Mouse (Mus musculus) intestine, postnatal 0 days (tissue): ENCODE results near the gene Iglon5. TPM values are rescaled to one million over a fixed set of nuclear protein-coding genes. Genes with fewer than 3 reads are reported as not detected.

Experiments used
- ATAC-seq: fragments of 200-750 bp; cut with Nextera tagmentation; 2 replicates; pipeline ENCODE4 v1.8.0; 2017; ENCODE audit warnings: mild to moderate bottlenecking, moderate TSS enrichment, moderate library complexity
- H3K27ac ChIP-seq: fragments of 300-500 bp; sonication (generic); 2 replicates; pipeline ENCODE4 v1.5.1; 2014; ENCODE audit warnings: mild to moderate bottlenecking, low read depth, low read length, moderate library complexity
- H3K27me3 ChIP-seq: fragments of 300-500 bp; sonication (generic); replicated peaks from 2 replicates; pipeline ENCODE4 v1.6.1; 2014; ENCODE audit warnings: low read length, mixed read lengths; ENCODE audit not compliant: control insufficient read depth, insufficient read depth
- H3K36me3 ChIP-seq: fragments of 300-500 bp; sonication (generic); 2 replicates; pipeline ENCODE4 v1.6.1; 2014; ENCODE audit warnings: mild to moderate bottlenecking, moderate library complexity; ENCODE audit not compliant: control insufficient read depth, insufficient read depth
- H3K4me1 ChIP-seq: fragments of 300-500 bp; sonication (generic); replicated peaks from 2 replicates; pipeline ENCODE4 v1.6.1; 2014; ENCODE audit warnings: antibody characterized with exemption, low read length, mixed read lengths; ENCODE audit not compliant: control insufficient read depth, insufficient read depth
- H3K4me2 ChIP-seq: fragments of 300-500 bp; sonication (generic); replicated peaks from 2 replicates; pipeline ENCODE4 v1.6.1; 2014; ENCODE audit warnings: low read depth, mild to moderate bottlenecking, moderate library complexity
- H3K4me3 ChIP-seq: fragments of 300-500 bp; sonication (generic); 2 replicates; pipeline ENCODE4 v1.5.1; 2014; ENCODE audit warnings: low read depth, low read length
- H3K9ac ChIP-seq: fragments of 300-500 bp; sonication (generic); 2 replicates; pipeline ENCODE4 v1.6.1; 2014; ENCODE audit warnings: mild to moderate bottlenecking, low read depth, low read length
- H3K9me3 ChIP-seq: fragments of 300-500 bp; sonication (generic); 2 replicates; pipeline ENCODE4 v1.6.1; 2016; ENCODE audit warnings: mixed run types; ENCODE audit not compliant: control insufficient read depth
- CTCF ChIP-seq: sonication (generic); IDR thresholded peaks from 2 replicates; pipeline ENCODE4 v1.5.1; 2016; ENCODE audit warnings: low read depth, mild to moderate bottlenecking, control low read depth, antibody characterized with exemption, moderate library complexity
- WGBS: fragments of 180-500 bp; shearing (Covaris S2); extraction: QIAGEN DNeasy Blood & Tissue Kit; methylation state at CpG from one replicate; pipeline ENCODE4 v1.1.7; 2014; 5-methylcytosine and 5-hydroxymethylcytosine counted together
- microRNA-seq: library from miRNA; unstranded; fragments of <30 nt; microRNA quantifications from one replicate; pipeline ENCODE4, GENCODE M21; 2016
- polyA plus RNA-seq: library from polyadenylated mRNA; unstranded; fragments of >200 nt; fragmentation: Nextera tagmentation; extraction: Ambion mirVana; gene quantifications from 2 replicates; pipeline ENCODE4 v1.2.1, GENCODE M21; 2015

Iglon5 gene
- polyA plus RNA-seq, 1 experiment from 2014 or later = 0.20 TPM

GRCm38 (mm10) chr7:43427406-43427805, 62.5 kb downstream of the Iglon5 start, which contains the start of gene Lim2:
TSS of gene Lim2 (plus strand) at chr7:43427670.
- no peaks in the 10 kb centered on the region for H3K27me3 ChIP-seq
- no peaks in the 10 kb centered on the region for H3K36me3 ChIP-seq
- no peak within 1 kb of the TSS for H3K4me2 ChIP-seq
- H3K9me3 ChIP-seq = no peaks in the 10 kb centered on the region
- TF ChIP-seq CTCF = no peak
- no peak within 1 kb of the TSS for H3K9ac ChIP-seq
- no peak for ATAC-seq
- 83% methylated on average over 8 of the region's 8 CpGs for WGBS
- no peak within 1 kb of the TSS for H3K4me3 ChIP-seq
- H3K27ac ChIP-seq = no peak within 1 kb of the TSS
- no peaks in the 10 kb centered on the region for H3K4me1 ChIP-seq

GRCm38 (mm10) chr7:43423991-43424625, 65.8 kb downstream of the Iglon5 start:
- Histone ChIP-seq H3K4me2 (no peak overlapping the region), H3K27ac (no peak overlapping the region), H3K4me3 (no peak overlapping the region), H3K27me3 (no peaks in the 10 kb centered on the region), H3K9ac (no peak overlapping the region), H3K9me3 (no peaks in the 10 kb centered on the region), H3K36me3 (no peaks in the 10 kb centered on the region), H3K4me1 (no peaks in the 10 kb centered on the region)
- ATAC-seq = no peak
- TF ChIP-seq CTCF = no peak
- 66% methylated on average over 3 of the region's 3 CpGs for WGBS

DNA sequence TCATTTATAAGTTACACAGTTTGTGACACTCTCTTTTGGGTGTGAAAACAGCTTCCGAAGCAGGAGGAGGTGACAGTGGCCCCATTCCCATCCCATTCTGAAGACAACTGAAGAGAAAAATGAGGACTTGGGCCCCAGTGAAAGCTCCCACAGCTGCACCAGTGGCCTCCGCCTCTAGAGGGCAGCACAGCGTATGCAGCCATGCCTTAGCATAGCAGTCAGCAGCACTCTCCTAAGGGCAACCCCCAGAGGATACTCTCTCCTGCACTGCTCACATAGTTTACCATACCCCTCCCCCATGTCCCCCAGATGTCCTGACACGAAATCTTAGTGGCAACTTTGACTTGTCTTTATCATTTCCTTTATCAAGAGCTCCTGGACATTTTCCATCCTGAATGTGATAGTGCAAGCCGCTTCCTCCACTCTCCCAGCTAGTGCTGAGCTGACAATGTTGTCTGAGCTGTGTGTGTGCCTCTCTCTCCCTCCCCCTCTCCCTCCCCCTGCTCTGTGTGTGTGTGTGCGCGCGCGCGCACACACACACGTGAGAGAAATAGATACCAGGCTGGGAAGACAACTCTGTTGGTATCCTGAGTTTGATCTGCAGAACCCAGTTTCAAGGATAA, 66.8 kb downstream of the Iglon5 start:
- H3K4me3 ChIP-seq = no peak overlapping the region
- 0 out of 2 replicates have a peak overlapping the region, but pooled peaks have one; percentile 24 for H3K4me2 ChIP-seq
- H3K9ac ChIP-seq = no peak overlapping the region
- H3K36me3 ChIP-seq = no peaks in the 10 kb centered on the region
- TF ChIP-seq CTCF = peak; percentile 97
- H3K4me1 ChIP-seq = no peaks in the 10 kb centered on the region
- ATAC-seq = peak; percentile 64
- H3K9me3 ChIP-seq = no peaks in the 10 kb centered on the region
- 14% methylated on average over 11 of the region's 11 CpGs for WGBS
- no peaks in the 10 kb centered on the region for H3K27me3 ChIP-seq
- H3K27ac ChIP-seq = no peak overlapping the region

Small RNA genes lying within 50 kb of the gene (microRNA-seq; reads per million reads assigned to microRNA genes)
- gene Mir7051 = 1.6 reads per million

Other genes starting within 250 kb of the Iglon5 start
- gene Zfp715, start 176.8 kb downstream of the Iglon5 start, polyA plus RNA-seq = 5.3 and 5.5 TPM in 2 replicates
- 0.25 and 0.33 TPM in 2 replicates for gene Siglecf, start 138.7 kb downstream of the Iglon5 start, polyA plus RNA-seq
- 0.07 and 0.08 TPM in 2 replicates for gene Siglecg, start 81.9 kb downstream of the Iglon5 start, polyA plus RNA-seq
- gene Lim2, start 62.4 kb downstream of the Iglon5 start, polyA plus RNA-seq = 0.52 and 0.92 TPM in 2 replicates
- gene Nkg7, start 53.0 kb downstream of the Iglon5 start, polyA plus RNA-seq = 1.6 and 2.7 TPM in 2 replicates
- not detected in 2 replicates for gene Cldnd2, start 49.3 kb downstream of the Iglon5 start, polyA plus RNA-seq
- 813 and 825 TPM in 2 replicates for gene Etfb, start 46.0 kb downstream of the Iglon5 start, polyA plus RNA-seq
- 0.23 and 0.24 TPM in 2 replicates for gene Gm45233, start 45.9 kb downstream of the Iglon5 start, polyA plus RNA-seq
- 4.5 and 5.3 TPM in 2 replicates for gene Vsig10l, start 26.9 kb downstream of the Iglon5 start, polyA plus RNA-seq
- not detected in 2 replicates for gene 4931406B18Rik, start 15.9 kb upstream of the Iglon5 start, polyA plus RNA-seq
- gene Cd33, start 54.4 kb upstream of the Iglon5 start, polyA plus RNA-seq = 1.5 and 2.7 TPM in 2 replicates
- 0.68 and 0.75 TPM in 2 replicates for gene Zfp658, start 72.2 kb upstream of the Iglon5 start, polyA plus RNA-seq
- gene Zfp719, start 89.5 kb upstream of the Iglon5 start, polyA plus RNA-seq = 3.5 and 3.6 TPM in 2 replicates
- gene Zfp819, start 117.1 kb upstream of the Iglon5 start, polyA plus RNA-seq = not detected in 2 replicates
- 59.7 and 68.3 TPM in 2 replicates for gene Ceacam18, start 144.6 kb upstream of the Iglon5 start, polyA plus RNA-seq
- gene Siglece, start 170.1 kb upstream of the Iglon5 start, polyA plus RNA-seq = 0.50 and 0.64 TPM in 2 replicates
- gene Ctu1, start 181.9 kb upstream of the Iglon5 start, polyA plus RNA-seq = 5.2 and 5.8 TPM in 2 replicates
- 0.09 and 0.12 TPM in 2 replicates for gene Klk14, start 200.3 kb upstream of the Iglon5 start, polyA plus RNA-seq
- 0.12 TPM in 1 of 2 replicates, not detected in the other for gene Klk13, start 222.5 kb upstream of the Iglon5 start, polyA plus RNA-seq